Mouse (Mus musculus) Muller cell, postnatal 12 days (primary cell): Measurements from ENCODE around the gene Imp3.
"Not testable (repeated sequence)": the region's sequence is repeated elsewhere in the genome, so short reads cannot be mapped to it uniquely, and the experiment has no call there.

Experiments
- DNase-seq: peaks from one replicate; pipeline ENCODE4 v3.0.0-alpha.2; 2015; ENCODE audit errors: inconsistent ontology term

The Imp3 gene

DNA sequence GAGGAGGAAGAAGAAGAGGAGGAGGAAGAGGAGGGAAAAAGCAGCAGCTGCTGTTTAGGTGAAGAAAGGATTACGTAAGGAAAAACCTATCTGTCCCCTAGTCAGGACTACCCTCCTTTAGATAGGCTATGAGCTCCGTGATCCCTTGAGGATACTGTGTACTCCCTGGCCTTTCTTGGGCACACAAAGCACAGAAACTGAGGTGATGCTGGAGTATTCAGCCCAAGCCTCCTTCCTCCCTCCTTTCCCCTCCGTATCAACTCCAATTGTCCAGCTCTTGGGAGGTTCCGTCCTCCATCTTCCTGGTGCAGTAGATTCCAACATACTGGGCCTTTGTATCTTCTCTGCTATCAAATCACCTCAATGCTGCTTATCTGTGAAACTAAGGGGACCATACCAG lies 14.5 kb upstream of the Imp3 start:
- DNase-seq = no peak

- no peak for DNase-seq
Measured at GRCm38 (mm10) chr9:56923841-56924650, 13.2 kb upstream of the Imp3 start.

- DNase-seq = peak; percentile 95
Measured at GRCm38 (mm10) chr9:56924651-56925027, 12.6 kb upstream of the Imp3 start.

DNA sequence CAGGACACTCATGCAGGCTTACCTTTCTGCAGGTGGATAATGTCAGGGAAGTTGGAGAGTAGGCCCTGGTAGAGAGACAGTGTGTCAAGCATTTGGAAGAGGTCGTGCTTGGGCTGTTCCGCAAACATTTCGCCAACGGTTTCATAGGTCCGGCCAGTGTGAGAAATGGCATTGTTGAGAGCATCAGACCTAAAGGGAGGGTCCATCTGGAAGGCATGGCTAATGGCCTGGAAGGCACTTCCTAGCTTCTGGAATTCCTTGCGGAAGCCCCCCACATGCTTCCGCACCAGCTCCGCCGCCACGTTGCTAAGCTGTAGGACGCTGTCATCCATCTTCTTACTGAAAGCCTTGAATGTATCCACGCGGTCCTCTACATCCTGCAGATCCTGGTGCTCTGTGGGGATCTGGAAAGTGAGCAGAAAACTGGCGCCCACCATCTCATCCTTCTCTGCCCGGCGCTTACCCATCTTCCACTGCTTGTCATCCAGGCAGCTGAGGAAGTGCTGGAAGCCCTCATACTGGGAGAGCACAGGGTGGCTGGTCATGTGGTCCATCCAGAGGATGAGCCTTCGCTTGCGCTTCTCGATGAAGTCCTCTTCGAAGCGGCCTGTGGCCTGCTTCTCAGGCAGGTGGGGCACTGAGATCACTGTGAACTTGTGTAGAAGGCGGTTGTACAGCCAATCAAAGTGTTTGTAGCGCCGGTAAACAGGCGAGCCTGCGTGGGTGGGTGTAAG lies 11.8 kb upstream of the Imp3 start:
- DNase-seq = no peak

DNA sequence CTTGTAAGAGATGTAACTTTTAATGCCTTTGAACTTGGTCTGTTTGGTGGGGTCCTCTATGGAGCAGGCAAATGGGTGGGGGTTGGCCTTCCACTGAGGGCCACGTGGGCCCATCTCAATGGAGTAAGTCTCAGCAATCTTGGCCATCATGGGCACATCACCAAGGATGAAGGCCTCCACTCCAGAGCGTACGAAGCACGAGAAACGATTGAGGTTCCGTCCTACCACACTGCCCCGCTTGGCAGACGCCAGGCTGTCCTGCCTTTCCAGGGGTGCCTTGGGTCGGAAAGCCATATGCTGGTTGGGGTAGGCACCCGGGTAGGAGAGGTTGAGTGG lies 11.3 kb upstream of the Imp3 start:
- DNase-seq = no peak

GRCm38 (mm10) chr9:56926387-56926786 lies 10.9 kb upstream of the Imp3 start:
- DNase-seq = no peak

GRCm38 (mm10) chr9:56927191-56928012 lies 9.9 kb upstream of the Imp3 start:
- DNase-seq = peak; percentile 79

DNA sequence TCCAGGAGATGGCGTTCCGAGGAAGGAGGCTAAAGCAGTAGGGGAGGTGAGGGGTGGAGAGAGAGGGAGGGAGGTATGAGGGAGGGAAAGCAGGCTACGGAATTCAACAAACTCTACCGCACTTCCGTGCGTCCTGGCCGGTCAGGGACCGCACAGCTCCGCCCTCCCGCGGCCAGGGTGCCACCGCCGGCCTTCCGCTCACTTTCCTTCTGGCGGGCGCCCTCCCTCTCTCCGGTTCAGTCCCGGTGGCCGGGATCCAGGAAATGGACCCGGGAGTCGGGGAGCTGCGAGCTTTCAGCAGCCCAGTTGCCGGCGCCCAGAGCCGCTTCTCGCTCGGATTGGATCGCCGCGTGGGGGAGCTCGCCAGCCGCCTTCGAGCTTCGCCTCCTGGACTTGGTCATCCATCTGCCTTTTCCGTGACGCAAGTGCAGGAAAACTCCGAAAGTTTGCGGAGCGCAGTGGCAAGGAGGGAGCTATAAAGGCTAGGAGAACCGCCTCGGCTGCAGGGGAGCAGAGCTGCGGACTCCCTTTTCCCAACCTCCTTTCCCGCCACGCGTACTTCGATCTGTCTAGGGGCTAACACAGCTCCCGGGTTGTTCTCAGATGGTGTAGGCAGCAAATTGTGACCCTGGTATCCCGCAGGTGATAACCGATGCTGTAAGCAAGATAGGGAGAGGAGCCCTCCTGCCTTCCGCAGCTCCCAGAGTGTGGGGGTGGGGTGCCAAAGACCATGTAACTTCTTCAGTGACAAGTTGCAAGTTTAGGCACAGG lies 9.0 kb upstream of the Imp3 start, which contains the start of gene Snx33:
TSS of gene Snx33 (minus strand) at position 331 of the 771 bp plus-strand sequence.
- DNase-seq = peak; percentile 97

DNA sequence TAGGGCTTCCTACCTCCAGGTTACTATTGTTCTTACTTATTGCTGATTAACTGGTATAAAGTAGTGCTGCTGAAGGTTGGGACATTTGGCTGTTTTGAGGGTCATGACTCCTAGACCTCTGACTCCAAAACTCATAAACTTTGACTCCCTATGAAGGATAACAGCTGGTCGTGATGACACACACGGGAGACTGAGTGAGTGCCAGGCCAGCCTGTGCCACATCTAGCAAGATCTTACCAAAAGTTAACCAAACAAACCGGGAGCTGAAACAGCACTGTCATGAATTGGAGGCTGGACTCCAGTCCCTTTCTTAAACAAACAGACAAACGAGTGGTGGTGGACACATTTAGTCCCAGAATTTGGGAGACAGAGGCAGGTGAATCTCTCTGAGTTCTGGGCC lies 7.8 kb upstream of the Imp3 start:
- no peak for DNase-seq

- DNase-seq = no peak
Measured at GRCm38 (mm10) chr9:56930556-56930955, 6.7 kb upstream of the Imp3 start.

DNA sequence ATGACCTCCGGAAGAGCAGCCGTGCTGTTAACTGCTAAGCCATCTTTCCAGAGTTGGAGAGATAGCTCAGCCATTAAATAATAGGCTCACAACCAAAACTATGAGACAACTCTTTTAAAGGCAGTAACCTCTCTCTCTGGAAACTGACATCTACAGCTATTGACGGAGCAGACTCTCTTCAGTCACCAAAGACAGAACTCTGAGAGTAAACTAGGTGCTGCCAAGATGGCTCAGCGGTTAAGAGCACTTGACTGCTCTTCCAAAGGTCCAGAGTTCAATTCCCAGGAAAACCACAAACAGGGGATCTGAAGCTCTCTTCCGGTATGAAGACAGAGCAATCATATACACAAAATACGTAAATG lies 433 bp upstream of the Imp3 start:
- DNase-seq = no peak

- DNase-seq = peak; percentile 38
Measured at GRCm38 (mm10) chr9:56938374-56938773, 1.1 kb downstream of the Imp3 start.

- not testable (repeated sequence) for DNase-seq
Measured at GRCm38 (mm10) chr9:56947481-56947880, 10.2 kb downstream of the Imp3 start.

GRCm38 (mm10) chr9:56948699-56949098 lies 11.4 kb downstream of the Imp3 start:
- DNase-seq = not testable (repeated sequence)

- no peak for DNase-seq
Measured at GRCm38 (mm10) chr9:56949767-56950166, 12.5 kb downstream of the Imp3 start.

DNA sequence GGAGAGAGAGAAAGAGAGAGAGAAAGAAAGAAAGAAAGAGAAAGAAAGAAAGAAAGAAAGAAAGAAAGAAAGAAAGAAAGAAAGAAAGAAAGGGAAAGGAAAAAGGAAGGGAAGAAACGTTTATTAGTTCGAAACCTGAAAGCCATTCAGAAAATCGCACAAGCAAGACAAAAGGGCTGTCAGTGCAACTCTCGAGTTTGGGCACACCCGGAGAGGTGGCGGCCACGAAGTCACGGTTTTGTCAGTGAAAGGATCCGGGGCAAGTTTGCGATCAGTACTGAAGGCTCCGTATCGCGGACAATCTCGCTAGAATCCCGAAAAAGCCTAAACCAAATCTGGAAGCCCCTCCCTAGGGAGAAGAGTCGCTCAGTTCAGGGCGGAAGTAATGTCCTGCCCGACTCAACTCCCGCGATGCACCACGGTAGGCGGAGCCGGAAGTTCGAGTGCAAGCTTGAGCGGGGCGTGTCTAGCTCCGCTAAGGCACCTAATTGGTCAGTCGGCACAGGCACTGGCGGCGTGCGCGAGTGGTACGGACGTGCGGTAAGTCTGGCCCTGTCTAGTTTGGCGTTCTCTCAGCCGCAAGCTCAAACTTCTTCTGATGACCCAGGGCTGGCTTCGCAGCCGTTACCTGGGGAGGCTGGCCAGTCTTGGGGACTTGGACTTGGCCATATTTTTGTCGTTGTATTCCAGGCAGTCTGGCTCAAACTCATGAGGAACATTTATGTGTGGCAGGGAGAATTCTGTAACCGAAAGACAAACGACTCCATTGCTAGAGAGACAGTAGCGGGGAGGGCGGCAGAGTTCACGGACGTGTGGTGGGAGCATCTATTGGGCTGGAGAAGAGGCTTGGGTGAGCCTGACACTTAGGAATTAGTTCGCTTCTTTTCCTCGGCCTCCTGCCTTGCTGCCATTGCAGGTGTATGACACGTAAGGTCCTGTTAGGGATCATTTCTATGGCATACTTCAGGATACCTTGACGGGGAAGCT lies 13.4 kb downstream of the Imp3 start, which contains the start of gene Snupn:
TSS of gene Snupn (plus strand) at position 465 of the 987 bp plus-strand sequence.
- peak; percentile 95 for DNase-seq

DNA sequence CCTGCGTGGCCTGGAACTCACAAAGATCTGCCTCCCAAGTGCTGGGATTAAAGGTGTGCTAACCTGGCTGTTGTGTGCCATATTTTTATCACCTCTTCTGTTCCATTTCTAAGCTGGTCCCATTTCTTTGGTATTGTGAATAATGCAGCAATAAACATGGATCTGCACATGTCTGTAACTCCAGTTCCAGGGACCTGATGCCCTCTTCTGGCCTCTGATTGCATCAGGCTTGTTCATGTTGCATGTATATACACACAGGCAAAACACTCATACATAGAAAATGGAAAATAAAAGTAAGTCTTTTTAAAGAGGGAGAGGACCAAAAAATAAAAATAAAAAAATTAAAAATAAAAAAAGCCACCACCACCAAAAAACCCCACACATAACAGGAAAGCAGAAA lies 16.3 kb downstream of the Imp3 start:
- no peak for DNase-seq

DNA sequence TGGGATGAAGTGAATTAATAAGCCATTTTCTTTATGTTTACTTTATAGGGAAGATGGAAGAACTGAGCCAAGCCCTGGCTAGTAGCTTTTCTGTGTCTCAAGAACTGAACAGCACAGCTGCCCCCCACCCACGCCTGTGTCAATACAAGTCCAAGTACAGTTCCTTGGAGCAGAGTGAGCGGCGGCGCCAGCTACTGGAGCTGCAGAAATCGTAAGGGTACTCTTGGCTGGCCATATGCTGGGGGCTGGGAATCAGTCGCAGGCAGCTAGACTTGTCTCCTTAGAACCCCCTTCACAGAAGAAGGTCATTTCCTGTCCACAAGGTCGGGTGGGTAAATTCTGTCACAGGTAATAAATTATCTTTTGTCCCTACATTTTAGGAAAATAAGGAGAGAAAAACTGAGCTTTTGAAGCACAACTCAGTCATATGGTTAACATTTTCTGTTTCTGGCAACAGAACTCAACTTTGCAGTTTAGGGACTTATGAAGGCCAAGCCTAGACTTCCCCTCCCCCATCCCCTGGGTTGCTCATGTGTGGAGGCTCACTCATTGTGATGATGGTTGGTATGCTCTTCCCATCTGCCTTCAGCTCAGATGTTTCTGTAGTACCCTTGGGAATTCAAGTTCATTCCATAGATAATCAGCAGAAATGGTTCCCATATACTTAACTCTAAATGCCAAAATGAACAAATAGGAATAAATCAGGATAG lies 19.8 kb downstream of the Imp3 start:
- no peak for DNase-seq

DNA sequence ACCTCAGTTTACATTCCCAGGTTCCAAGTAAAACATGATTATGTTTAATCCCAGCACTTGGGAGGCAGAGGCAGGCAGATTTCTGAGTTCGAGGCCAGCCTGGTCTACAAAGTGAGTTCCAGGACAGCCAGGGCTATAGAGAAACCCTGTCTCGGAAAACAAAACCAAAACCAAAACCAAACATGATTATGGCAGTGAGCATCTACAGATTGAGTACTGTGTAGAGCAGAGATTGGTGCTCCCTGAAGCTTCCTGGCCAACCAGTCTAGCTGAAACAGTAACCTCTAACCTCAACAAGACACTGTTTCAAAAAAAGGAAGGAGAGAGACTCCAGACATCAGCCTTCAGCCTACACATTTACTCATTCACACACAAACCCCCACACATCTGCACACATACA lies 21.4 kb downstream of the Imp3 start:
- DNase-seq = no peak

DNA sequence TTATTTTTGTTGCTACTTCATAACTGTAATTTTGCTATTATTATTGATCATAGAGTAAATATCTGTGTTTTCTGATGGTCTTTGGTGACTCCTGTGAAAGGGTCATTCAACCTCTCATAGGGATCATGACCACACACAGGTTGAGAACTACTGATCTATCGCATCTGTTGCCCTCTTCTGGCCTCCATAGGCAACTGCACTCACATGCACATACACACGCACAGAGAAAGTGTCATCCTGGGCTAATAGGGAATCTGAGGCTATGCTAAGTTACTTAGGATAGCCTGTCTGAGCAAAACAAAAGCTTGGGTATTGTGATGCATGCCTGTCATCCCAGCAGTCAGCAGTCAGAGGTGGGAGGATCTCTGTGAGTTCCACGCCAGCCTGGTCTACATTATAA lies 24.3 kb downstream of the Imp3 start:
- DNase-seq = no peak
